Mouse (Mus musculus) liver, adult (tissue): ENCODE results near the gene R3hcc1l.

Experiments used
- GATA4 ChIP-seq: IDR thresholded peaks from 2 replicates; pipeline ENCODE4 v1.6.1; 2014; ENCODE audit warnings: mild to moderate bottlenecking, low read length; ENCODE audit not compliant: insufficient replicate concordance

Gene R3hcc1l

DNA sequence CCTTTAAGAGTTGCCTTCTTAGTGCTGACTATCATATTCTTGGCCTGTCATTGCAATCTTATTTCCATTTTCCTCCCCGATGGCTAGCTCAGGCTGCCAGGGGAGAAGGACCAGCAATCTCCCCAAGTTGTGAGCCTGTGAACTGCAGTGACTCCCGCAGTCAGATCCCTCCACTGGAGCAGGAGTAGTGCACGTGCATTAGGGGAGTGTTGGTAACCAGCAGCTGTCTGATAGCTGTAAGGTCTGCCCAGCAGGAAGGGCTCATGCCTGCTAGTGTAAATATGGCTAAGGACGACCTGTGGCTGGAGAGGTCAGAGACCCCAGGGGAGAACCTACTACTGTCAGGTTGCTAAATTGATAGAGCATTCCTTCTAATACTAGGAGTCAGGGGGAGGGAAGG is 62.1 kb downstream of the R3hcc1l start:
- TF ChIP-seq GATA4: no peak

GRCm38 (mm10) chr19:42582811-42583370 is 64.3 kb downstream of the R3hcc1l start:
- TF ChIP-seq GATA4: no peak

DNA sequence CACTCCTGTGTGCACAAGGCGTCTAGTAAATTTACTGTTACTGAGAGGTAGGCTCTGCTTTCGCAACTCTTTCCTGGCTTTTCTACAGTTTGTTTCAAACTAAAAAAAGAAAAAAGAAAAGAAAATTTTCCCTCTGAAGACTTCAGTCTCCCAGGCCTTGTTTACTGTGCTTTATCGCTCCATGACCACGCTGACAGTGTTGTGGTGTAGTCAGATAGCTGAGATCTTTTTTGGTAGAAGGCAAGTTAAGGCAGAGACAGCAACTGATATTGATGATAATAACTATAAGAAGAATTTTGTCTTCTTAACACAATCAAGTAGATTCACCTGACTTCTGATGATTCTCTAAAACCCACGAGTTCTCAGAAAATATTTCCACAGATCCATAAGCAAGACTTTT is 65.1 kb downstream of the R3hcc1l start:
- TF ChIP-seq GATA4: no peak

DNA sequence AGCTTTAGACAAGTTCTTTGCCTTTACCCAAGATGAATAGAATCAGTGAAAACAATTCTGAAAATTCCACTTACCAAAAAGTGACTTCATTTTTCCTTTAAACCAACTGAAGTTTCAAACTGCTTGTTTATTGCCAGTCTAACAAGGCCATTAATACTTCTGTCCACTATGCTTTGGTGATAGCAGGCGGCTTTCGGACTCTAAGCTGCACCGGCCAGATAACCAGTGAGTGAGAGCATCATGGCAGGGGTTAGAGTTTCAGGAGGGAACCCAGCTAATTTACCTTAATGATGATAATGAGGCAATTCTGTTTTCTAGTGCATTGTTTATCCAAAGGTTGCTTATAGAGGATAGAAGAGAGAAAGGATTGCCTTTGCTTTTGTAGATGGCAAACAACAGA is 65.6 kb downstream of the R3hcc1l start:
- TF ChIP-seq GATA4: no peak

GRCm38 (mm10) chr19:42587704-42588103 is 69.1 kb downstream of the R3hcc1l start:
- TF ChIP-seq GATA4: no peak

- TF ChIP-seq GATA4: no peak
These were observed 70.7 kb downstream of the R3hcc1l start for GRCm38 (mm10) chr19:42589246-42589645.

DNA sequence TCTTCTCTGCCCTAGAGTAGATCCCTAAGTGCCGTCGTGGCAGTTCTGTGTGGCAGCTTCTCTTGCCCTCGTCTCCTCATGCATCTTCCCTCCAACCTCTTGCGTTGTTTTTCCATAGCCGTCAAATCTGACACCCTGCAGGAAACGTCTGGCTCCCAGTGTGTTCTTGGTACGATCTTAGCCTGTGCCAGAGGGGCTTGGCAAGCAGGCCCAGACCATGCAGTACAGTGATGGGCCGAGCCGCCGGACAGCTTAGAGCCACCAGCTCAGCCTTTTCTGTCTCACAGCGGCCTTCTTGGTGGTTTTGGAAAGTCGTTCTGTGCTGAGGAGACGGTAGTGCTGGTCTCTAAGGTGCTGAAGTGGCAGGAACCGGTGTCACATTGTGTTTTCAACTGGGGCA is 73.0 kb downstream of the R3hcc1l start:
- TF ChIP-seq GATA4: no peak

- no peak for TF ChIP-seq GATA4
These were observed 74.9 kb downstream of the R3hcc1l start for GRCm38 (mm10) chr19:42593456-42593855.

DNA sequence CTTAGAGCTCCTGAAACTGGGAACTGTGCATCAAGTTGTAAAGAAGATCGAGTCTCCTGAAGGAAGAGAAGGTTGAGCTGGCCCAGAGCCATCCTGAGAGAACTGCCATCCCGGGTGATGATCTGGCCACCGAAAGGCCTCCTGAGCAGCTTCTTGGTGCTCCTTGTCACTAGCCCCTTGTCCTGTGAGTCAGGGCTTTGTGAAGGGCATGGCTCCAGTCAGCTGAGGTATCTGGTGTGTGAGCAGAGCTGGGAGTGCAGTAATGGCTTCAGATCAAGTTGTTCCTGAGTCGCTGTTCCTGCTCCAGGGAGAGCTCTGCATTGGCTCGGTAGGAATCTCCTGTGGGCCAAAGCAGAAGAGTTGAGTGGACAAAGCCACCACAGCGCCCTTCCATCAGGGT is 76.5 kb downstream of the R3hcc1l start:
- TF ChIP-seq GATA4: no peak

GRCm38 (mm10) chr19:42597286-42597685 is 78.7 kb downstream of the R3hcc1l start:
- TF ChIP-seq GATA4: no peak

DNA sequence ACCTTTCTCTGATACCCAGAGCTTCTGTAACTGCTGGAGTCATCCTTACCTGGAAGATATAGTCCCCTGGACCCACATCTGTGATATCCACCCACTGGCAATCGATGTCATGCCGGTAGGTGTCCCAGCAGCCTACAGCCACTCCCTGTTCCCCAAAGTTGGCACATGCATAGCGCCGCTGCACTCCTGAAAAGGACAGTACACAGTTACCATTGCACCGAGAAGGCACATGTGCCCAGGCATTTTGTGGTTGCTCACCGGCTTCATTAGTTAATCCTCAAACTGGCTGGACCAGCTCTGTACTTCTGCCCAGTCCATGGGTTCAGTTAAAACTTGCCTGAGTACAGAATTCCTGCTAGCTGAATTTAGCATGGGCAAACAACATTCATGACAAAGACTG is 79.3 kb downstream of the R3hcc1l start:
- TF ChIP-seq GATA4: no peak

- no peak for TF ChIP-seq GATA4
These were observed 81.3 kb downstream of the R3hcc1l start for GRCm38 (mm10) chr19:42599891-42600290.

- TF ChIP-seq GATA4: no peak
These were observed 82.0 kb downstream of the R3hcc1l start for GRCm38 (mm10) chr19:42600591-42600990.

DNA sequence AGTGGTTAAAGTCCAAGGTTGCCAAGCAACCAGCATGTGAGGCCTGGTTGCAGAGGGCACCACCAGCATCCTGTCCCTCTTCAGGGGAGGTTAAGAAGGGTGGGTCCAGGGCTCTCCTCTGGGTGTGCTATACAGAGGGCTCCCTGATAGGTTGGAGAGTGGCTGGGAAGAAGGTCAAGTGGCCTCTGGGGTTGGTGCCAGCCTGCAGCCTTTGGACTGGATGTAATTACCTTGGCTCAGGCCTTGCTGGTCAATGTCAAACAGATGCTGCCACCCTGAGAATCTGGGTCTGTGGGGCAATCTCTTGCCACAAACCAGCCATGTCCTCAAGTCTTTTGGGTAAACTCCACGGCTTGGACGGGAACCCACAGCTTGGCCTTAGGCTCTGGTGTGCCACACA is 82.9 kb downstream of the R3hcc1l start:
- TF ChIP-seq GATA4: no peak

DNA sequence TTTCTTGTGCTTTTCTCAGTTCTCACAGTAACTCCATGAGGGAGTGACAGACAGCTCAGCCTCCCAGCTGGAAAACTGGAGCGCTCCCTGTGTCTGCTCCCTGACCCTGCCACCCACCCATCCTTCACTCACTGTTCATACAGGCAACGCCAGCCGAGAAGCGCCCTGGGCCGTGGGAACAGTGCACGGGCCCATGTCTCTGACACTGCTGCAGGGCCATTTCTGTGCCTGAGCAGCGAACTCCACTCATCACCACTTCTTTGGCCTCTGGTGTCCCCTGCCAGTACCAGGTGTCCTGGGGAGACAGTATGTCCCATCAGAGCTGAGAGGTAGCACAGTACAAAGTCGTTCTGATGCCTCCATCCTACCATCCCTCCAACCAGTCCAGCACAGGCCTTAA is 83.5 kb downstream of the R3hcc1l start:
- no peak for TF ChIP-seq GATA4

GRCm38 (mm10) chr19:42602576-42602975 is 84.0 kb downstream of the R3hcc1l start:
- no peak for TF ChIP-seq GATA4

GRCm38 (mm10) chr19:42608082-42608481 is 89.5 kb downstream of the R3hcc1l start:
- no peak for TF ChIP-seq GATA4
